Mouse (Mus musculus) hindbrain, embryonic 12.5 days (tissue): ENCODE measurements at regions not wholly inside any gene's neighbourhood (a gene's known extent, or its start where the extent isn't known, plus 50 kb on each side); places are given as distances from the start of the nearest gene placed in this dataset.

Experiments used
- ATAC-seq: fragments of 200-750 bp; cut with Nextera tagmentation; 2 replicates; pipeline ENCODE4 v1.8.0; 2017; ENCODE audit warnings: moderate TSS enrichment; ENCODE audit not compliant: low FRiP score
- H3K27ac ChIP-seq: fragments of 300-500 bp; sonication (generic); 2 replicates; pipeline ENCODE4 v1.5.1; 2016; ENCODE audit warnings: mild to moderate bottlenecking
- H3K27me3 ChIP-seq: fragments of 300-500 bp; sonication (generic); 2 replicates; pipeline ENCODE4 v1.6.1; 2016; ENCODE audit warnings: mild to moderate bottlenecking
- H3K36me3 ChIP-seq: fragments of 300-500 bp; sonication (generic); 2 replicates; pipeline ENCODE4 v1.6.1; 2016; ENCODE audit warnings: mild to moderate bottlenecking
- H3K4me1 ChIP-seq: fragments of 300-500 bp; sonication (generic); 2 replicates; pipeline ENCODE4 v1.6.1; 2016
- H3K4me2 ChIP-seq: fragments of 300-500 bp; sonication (generic); replicated peaks from 2 replicates; pipeline ENCODE4 v1.6.1; 2016; ENCODE audit warnings: mild to moderate bottlenecking
- H3K4me3 ChIP-seq: fragments of 300-500 bp; sonication (generic); 2 replicates; pipeline ENCODE4 v1.5.1; 2016; ENCODE audit warnings: mild to moderate bottlenecking
- H3K9ac ChIP-seq: fragments of 300-500 bp; sonication (generic); 2 replicates; pipeline ENCODE4 v1.6.1; 2016; ENCODE audit warnings: mild to moderate bottlenecking, moderate library complexity
- H3K9me3 ChIP-seq: fragments of 300-500 bp; sonication (generic); replicated peaks from 2 replicates; pipeline ENCODE4 v1.6.1; 2016; ENCODE audit warnings: mild to moderate bottlenecking
- WGBS: fragments of 180-500 bp; shearing (Covaris S2); methylation state at CpG from one replicate; pipeline ENCODE4 v1.1.7; 2016; 5-methylcytosine and 5-hydroxymethylcytosine counted together

DNA sequence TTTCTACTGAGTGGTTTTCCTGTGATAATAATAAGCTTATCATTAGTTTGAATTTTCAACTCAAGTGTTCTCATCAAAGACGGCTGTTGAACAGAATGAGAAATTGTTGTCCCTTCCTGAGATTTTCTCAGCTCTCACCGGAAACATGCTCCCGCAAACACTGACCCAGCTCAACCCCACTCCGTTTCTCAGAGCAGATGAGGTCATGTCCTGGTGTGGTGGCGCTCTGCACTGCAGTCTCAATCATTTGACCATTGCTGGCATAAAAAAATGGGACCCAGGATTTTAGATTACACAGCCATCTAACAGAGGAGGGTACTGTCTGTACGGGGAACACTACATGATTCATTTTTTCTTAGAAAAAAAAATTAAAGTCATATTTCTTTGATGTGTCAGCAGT, 156.5 kb upstream of the Rnd3 start:
- Histone ChIP-seq H3K4me1 (no peaks in the 10 kb centered on the region), H3K36me3 (no peaks in the 10 kb centered on the region), H3K9me3 (no peaks in the 10 kb centered on the region), H3K27ac (no peak overlapping the region), H3K4me3 (no peak overlapping the region), H3K9ac (no peak overlapping the region), H3K4me2 (no peak overlapping the region), H3K27me3 (no peaks in the 10 kb centered on the region)
- 58% methylated on average over 6 of the region's 6 CpGs for WGBS
- no peak for ATAC-seq

DNA sequence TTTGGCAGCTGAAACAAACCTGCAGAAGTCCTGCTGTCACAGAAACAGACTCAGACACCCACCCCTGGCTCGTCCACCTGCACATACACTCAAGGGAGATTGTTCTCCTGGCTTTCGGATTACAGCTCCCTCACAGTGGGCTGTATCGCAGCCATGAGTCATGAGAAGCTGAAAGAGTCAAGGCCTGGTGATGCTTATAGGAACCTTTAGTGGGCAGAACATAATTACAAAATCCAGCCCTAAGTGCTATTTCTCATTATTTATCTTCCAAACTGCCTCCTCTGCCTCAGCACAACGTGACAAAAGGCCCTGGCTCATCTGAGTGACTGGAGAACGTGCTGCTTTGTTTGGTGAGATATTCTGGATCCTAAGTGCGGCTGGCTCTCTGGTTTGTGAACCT, 155.8 kb upstream of the Rnd3 start:
- no peaks in the 10 kb centered on the region for H3K36me3 ChIP-seq
- H3K27ac ChIP-seq, result no peak overlapping the region
- H3K9ac ChIP-seq, result no peak overlapping the region
- no peaks in the 10 kb centered on the region for H3K4me1 ChIP-seq
- ATAC-seq, result no peak
- no peaks in the 10 kb centered on the region for H3K27me3 ChIP-seq
- H3K4me2 ChIP-seq, result no peak overlapping the region
- no peaks in the 10 kb centered on the region for H3K9me3 ChIP-seq
- H3K4me3 ChIP-seq, result no peak overlapping the region
- 73% methylated on average over 6 of the region's 6 CpGs for WGBS

DNA sequence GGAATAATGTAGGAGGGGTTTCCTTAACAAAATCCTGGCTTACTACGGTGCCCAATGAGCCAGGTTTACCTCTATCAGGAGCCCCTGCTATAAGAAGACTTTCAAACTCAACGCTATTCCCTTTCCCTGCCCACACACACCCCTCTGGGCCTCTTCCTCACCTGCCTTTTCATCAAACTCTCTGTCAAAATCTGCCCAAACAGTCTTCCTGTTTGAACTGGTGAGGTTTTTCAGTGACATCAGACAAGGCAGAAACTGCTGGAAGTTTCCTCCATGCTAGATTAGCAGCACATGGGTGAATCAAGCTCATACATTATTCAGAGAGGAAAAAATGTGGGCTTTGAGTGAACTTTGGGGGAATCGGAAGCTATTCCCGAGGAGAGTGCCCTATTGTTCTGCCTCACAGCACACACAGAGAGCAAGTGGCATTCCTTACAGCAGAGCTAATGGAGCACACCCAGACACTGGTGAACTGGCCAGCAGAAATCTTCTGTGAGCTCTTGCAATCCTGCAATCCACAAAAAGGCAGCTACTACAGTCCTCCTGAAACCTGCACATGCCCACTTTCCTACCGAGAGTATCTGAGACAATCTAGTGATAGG, 141.8 kb upstream of the Rnd3 start:
- ATAC-seq, result peak; percentile 67
- no peak overlapping the region for H3K4me3 ChIP-seq
- H3K9ac ChIP-seq, result no peak overlapping the region
- no peak overlapping the region for H3K27ac ChIP-seq
- H3K4me1 ChIP-seq, result peaks cover 4% of the 10 kb centered on the region; the same call in 1 of the 2 replicates
- no peaks in the 10 kb centered on the region for H3K27me3 ChIP-seq
- H3K9me3 ChIP-seq, result 0 out of 2 replicates have a peak, but pooled peaks cover 4% of the 10 kb centered on the region
- no peaks in the 10 kb centered on the region for H3K36me3 ChIP-seq
- no peak overlapping the region for H3K4me2 ChIP-seq
- WGBS, result 40% methylated on average over 5 of the region's 5 CpGs

DNA sequence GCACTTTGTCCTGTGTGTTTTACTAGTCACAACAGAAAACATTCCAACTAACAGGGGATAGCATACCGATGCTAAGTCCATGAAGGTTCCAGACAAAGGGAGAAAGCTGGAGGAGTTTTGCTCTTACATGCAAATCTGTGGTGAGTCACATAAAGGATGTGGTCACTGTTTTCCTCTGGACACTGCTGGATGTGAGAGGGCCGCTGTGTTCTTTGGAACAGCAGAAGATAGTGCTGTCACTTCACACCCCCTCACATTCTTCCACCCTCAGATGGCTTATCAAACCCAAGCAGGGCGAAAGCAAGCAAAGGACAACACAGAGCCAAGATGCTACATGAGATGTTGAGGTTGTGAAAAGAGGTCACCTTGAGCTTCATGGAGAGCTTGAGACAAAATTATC, 139.8 kb upstream of the Rnd3 start:
- 87% methylated on average over 3 of the region's 3 CpGs for WGBS
- Histone ChIP-seq H3K27me3 (no peaks in the 10 kb centered on the region), H3K4me2 (no peak overlapping the region), H3K27ac (no peak overlapping the region), H3K4me1 (peaks cover 4% of the 10 kb centered on the region; the same call in 1 of the 2 replicates), H3K9ac (no peak overlapping the region), H3K4me3 (no peak overlapping the region), H3K36me3 (no peaks in the 10 kb centered on the region), H3K9me3 (0 out of 2 replicates have a peak, but pooled peaks cover 4% of the 10 kb centered on the region)
- no peak for ATAC-seq

DNA sequence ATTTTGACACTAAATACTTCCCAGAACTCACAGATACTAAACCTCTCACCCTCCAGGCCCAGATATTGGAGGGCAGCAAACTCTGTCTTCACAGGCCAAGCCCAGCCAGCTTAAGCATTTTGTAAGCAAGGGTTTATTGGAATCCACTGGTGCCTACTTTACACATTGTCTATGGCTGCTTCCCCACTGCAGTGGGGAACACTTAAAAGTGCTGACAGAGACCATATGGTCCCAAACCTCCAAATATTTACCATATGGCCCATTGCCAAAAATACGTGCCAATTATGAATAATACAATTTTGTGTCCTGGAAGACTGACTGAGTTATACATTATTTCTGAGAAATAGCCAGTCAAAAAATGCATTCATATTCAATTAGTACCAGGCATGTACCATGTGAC, 136.7 kb upstream of the Rnd3 start:
- no peak overlapping the region for H3K9ac ChIP-seq
- H3K4me2 ChIP-seq, result no peak overlapping the region
- WGBS, result 66% methylated on average over 1 of the region's 1 CpGs
- H3K4me3 ChIP-seq, result no peak overlapping the region
- no peak for ATAC-seq
- no peaks in the 10 kb centered on the region for H3K36me3 ChIP-seq
- H3K9me3 ChIP-seq, result no peaks in the 10 kb centered on the region
- no peaks in the 10 kb centered on the region for H3K27me3 ChIP-seq
- no peak overlapping the region for H3K27ac ChIP-seq
- H3K4me1 ChIP-seq, result peaks cover under 1% of the 10 kb centered on the region; the same call in 1 of the 2 replicates

DNA sequence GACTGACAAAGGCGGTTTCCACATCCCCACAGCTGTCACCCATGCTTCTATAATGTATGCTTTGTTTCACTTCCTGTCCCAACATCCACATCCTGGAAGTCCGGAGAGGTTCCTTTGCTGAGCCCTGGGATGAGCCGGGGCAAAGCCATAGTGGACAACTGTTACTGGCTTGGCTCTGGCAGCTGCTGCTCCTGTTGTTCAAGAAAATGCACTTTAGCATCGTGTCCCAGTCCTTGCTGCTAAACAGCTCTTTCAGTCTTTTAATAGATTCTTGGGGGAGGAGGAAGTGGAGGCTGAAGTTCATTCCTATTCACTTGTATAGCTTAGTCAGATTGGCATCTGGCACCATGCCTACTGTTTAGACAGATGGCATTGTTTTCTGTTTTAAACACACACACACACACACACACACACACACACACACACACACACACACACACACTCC, 135.9 kb upstream of the Rnd3 start:
- Histone ChIP-seq H3K4me3 (no peak overlapping the region), H3K9me3 (no peaks in the 10 kb centered on the region), H3K9ac (no peak overlapping the region), H3K36me3 (no peaks in the 10 kb centered on the region), H3K27ac (no peak overlapping the region), H3K27me3 (no peaks in the 10 kb centered on the region), H3K4me1 (no peaks in the 10 kb centered on the region), H3K4me2 (no peak overlapping the region)
- WGBS, result 43% methylated on average over 4 of the region's 4 CpGs
- ATAC-seq, result peak; percentile 78

DNA sequence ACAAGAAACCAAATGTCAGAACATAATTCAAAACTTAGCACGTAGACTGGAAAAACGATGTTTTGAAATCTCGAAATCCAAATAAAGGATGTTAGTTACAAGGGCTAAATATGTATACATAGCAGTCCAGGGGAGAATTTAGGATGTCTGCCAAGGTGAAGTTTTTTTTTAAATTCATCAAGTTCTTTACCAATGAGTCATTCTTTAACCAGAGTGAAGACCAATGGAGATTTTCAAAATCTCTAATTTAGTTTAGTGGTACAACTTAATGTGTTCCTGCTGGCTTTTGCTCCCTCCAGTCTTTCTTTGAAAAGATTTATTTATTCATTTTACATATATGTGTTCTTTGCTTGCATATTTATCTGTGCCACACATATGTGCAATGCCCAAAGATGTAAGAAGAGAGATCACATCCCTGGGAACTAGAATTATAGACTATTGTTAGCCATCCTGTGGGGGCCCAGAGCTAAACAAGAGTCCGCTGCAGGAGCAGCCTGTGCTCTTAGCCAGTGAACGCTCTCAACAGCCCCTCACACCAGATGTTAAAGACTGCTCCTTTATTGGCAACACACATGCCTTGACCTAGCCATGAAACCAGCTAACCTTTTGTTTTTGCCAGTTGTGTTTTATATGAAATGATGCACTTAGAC, 130.6 kb upstream of the Rnd3 start:
- ATAC-seq, result no peak
- WGBS, result 80% methylated on average over 5 of the region's 5 CpGs
- Histone ChIP-seq H3K4me1 (no peaks in the 10 kb centered on the region), H3K9ac (no peak overlapping the region), H3K27ac (no peak overlapping the region), H3K36me3 (no peaks in the 10 kb centered on the region), H3K9me3 (no peaks in the 10 kb centered on the region), H3K4me3 (no peak overlapping the region), H3K27me3 (no peaks in the 10 kb centered on the region), H3K4me2 (no peak overlapping the region)

DNA sequence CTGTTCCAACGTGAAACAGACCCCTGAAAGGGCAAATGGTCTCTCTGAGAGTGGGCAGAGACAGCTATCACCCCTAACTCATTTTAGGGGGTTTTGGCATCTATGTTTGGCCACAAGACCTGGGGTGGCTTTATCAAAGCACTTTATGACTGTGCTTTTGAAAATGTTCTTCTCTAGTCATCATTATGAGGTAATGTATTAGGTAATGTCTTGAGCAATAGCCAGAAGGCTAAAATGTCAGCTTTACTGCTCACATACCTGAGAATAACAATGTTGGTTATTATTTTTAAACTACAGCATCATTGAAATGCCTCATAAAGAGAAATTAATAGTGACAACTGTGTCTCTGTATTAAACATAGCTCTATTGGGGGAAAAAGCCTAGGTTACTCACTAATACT, 129.9 kb upstream of the Rnd3 start:
- H3K4me1 ChIP-seq, result no peaks in the 10 kb centered on the region
- H3K9ac ChIP-seq, result no peak overlapping the region
- no peaks in the 10 kb centered on the region for H3K9me3 ChIP-seq
- 68% methylated on average over 1 of the region's 1 CpGs for whole genome bisulfite sequencing
- no peaks in the 10 kb centered on the region for H3K36me3 ChIP-seq
- ATAC-seq, result no peak
- H3K27ac ChIP-seq, result no peak overlapping the region
- no peak overlapping the region for H3K4me2 ChIP-seq
- H3K27me3 ChIP-seq, result no peaks in the 10 kb centered on the region
- no peak overlapping the region for H3K4me3 ChIP-seq

DNA sequence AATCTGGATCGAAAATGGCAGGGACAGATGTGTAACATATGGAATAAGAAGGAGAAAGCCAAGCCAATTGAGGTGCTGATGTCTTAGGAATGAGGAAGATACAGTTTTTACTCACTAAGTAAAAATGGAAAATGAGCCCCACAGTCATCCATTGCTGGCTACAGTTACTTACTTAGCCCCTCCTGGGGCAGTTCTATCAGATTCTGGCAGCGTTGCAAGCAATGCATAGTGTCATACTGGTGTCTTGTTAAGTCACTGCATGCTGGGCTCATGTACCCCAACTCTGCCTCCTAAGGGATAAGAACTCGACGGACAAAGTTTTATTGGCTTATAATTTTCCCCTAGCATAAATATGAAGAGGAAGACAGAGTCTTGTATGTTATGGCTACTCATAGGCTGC, 129.4 kb upstream of the Rnd3 start:
- WGBS, result 90% methylated on average over 4 of the region's 4 CpGs
- no peak overlapping the region for H3K4me2 ChIP-seq

DNA sequence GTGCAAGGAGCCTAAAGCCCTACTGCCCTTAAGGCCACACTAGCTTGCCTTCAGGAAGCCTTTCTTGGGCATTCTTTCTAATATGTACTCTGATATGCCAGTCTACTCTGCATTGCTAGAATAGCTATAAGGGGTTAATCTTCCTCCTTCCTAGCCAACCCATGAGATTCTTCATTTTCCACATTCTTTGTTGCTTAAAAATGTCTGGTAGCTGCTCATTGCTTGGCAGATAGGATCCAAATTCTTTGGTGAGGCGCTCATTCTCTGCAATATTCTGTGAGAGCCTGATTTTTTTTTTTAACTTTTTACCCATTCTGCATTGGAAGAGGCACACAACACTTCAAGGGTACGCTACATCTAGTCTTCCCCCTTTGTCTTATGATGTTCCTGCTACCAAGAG, 127.7 kb upstream of the Rnd3 start:
- H3K9ac ChIP-seq, result no peak overlapping the region
- no peaks in the 10 kb centered on the region for H3K36me3 ChIP-seq
- H3K9me3 ChIP-seq, result no peaks in the 10 kb centered on the region
- no peak overlapping the region for H3K4me2 ChIP-seq
- H3K27me3 ChIP-seq, result no peaks in the 10 kb centered on the region
- H3K27ac ChIP-seq, result no peak overlapping the region
- no peaks in the 10 kb centered on the region for H3K4me1 ChIP-seq
- 90% methylated on average over 2 of the region's 2 CpGs for WGBS
- no peak for ATAC-seq
- no peak overlapping the region for H3K4me3 ChIP-seq

More for the DNA sequence above, 129.4 kb upstream of the Rnd3 start:
- no peak overlapping the region for H3K4me3 ChIP-seq
- H3K9me3 ChIP-seq, result no peaks in the 10 kb centered on the region
- H3K4me1 ChIP-seq, result no peaks in the 10 kb centered on the region
- H3K27me3 ChIP-seq, result no peaks in the 10 kb centered on the region
- H3K36me3 ChIP-seq, result no peaks in the 10 kb centered on the region
- no peak overlapping the region for H3K27ac ChIP-seq
- no peak overlapping the region for H3K9ac ChIP-seq
- no peak for ATAC-seq

DNA sequence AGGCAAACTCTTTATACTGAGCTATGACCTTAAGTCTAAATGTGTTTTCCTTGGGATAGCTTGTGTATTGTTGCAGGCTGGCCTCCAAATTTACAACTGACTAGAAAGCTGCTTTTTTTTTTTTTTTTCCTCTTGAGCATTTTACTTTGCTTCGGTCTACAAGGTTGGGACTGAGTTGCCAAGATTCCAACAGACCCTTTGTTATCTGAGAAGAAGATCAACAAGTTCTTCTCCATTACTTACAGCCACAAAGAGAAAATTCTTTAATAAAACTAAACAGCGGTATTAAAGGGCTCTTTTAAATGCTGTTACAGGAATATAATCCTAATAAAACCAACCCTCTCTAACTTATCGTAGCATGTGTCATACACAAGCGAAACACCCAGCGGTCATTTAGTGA, 124.4 kb upstream of the Rnd3 start:
- H3K9ac ChIP-seq, result no peak overlapping the region
- 87% methylated on average over 5 of the region's 5 CpGs for WGBS

DNA sequence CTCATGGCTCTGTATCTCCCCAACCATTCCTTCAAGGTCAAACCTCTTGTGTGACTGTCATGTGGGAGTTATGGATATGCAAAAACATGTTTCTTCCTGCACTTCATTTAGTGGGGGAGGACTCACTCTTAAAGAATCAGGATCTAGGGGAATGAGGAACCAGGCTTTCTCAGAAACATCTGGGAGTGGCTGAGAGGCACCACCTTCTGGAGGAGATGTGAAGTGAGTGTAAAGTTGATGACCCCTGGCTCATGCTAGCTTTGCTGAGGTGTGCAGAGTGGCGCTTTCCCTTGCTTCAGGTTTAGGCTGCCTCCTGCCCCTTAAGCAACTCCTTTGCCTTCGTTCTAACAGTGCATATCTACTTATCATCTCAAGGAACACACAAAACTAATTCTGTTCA, 119.6 kb upstream of the Rnd3 start:
- Histone ChIP-seq H3K4me1 (no peaks in the 10 kb centered on the region), H3K27me3 (no peaks in the 10 kb centered on the region), H3K36me3 (no peaks in the 10 kb centered on the region), H3K27ac (no peak overlapping the region), H3K9me3 (no peaks in the 10 kb centered on the region), H3K9ac (no peak overlapping the region), H3K4me3 (no peak overlapping the region), H3K4me2 (no peak overlapping the region)
- no peak for ATAC-seq
- WGBS, result 67% methylated on average over 2 of the region's 2 CpGs

More for the DNA sequence above, 124.4 kb upstream of the Rnd3 start:
- no peaks in the 10 kb centered on the region for H3K36me3 ChIP-seq
- H3K4me2 ChIP-seq, result no peak overlapping the region
- no peaks in the 10 kb centered on the region for H3K27me3 ChIP-seq
- ATAC-seq, result no peak
- H3K27ac ChIP-seq, result no peak overlapping the region
- no peak overlapping the region for H3K4me3 ChIP-seq
- H3K4me1 ChIP-seq, result no peaks in the 10 kb centered on the region
- no peaks in the 10 kb centered on the region for H3K9me3 ChIP-seq

DNA sequence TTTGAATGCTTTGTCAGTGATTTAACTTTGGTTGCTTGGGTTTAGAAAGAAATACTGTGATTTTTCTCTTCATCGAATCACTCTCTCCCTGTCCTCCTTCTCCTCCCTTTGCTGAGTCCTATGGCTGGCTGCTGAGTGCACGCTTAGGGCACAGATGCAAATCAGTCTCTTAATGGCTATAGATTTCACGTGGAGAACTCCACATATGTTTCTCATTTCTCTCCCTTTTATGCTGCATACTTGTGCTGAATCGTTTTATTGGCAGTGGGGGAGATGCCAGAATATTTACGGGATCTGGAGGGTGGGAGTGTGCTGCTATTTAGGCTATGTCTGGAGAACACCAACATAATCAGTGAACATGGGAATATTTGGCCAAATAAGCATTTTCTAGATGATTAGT, 118.8 kb upstream of the Rnd3 start:
- H3K4me2 ChIP-seq, result no peak overlapping the region
- H3K4me1 ChIP-seq, result no peaks in the 10 kb centered on the region
- 61% methylated on average over 5 of the region's 5 CpGs for WGBS
- no peaks in the 10 kb centered on the region for H3K36me3 ChIP-seq
- H3K9ac ChIP-seq, result no peak overlapping the region
- no peak overlapping the region for H3K27ac ChIP-seq
- no peak overlapping the region for H3K4me3 ChIP-seq
- ATAC-seq, result no peak
- H3K9me3 ChIP-seq, result no peaks in the 10 kb centered on the region
- no peaks in the 10 kb centered on the region for H3K27me3 ChIP-seq
